Mouse (Mus musculus) CH12.LX (cell line): ENCODE measurements around the gene Unkl.

ENCODE experiments used
- CHD1 ChIP-seq: IDR thresholded peaks from 2 replicates; pipeline ENCODE4 v1.6.1; 2012; ENCODE audit warnings: low read depth, low read length, improper control_type of control experiment, inconsistent platforms
- CTCF ChIP-seq, 2 experiments: IDR thresholded peaks in 1 of 2; conservative IDR thresholded peaks in 1 of 2; 2 replicates each; pipeline ENCODE4 v1.5.1; 2011 to 2012; ENCODE audit warnings: low read depth in 2 of 2, low read length in 2 of 2, improper control_type of control experiment in 1 of 2, inconsistent platforms in 1 of 2, mild to moderate bottlenecking in 1 of 2, moderate library complexity in 1 of 2
- ELF1 ChIP-seq: IDR thresholded peaks from 2 replicates; pipeline ENCODE4 v1.6.1; 2014; ENCODE audit warnings: low read depth, mild to moderate bottlenecking, inconsistent platforms, low read length, improper control_type of control experiment
- EP300 ChIP-seq: IDR thresholded peaks from 2 replicates; pipeline ENCODE4 v1.6.1; 2011; ENCODE audit warnings: low read length, improper control_type of control experiment
- JUND ChIP-seq: conservative IDR thresholded peaks from 2 replicates; pipeline ENCODE4 v1.6.1; 2011; ENCODE audit warnings: low read depth, low read length, improper control_type of control experiment
- MYC ChIP-seq: IDR thresholded peaks from 2 replicates; pipeline ENCODE4 v1.6.1; 2011; ENCODE audit warnings: low read depth, mild to moderate bottlenecking, improper control_type of control experiment, low read length
- NRF1 ChIP-seq: IDR thresholded peaks from 2 replicates; pipeline ENCODE4 v1.6.1; 2014; ENCODE audit warnings: low read depth, mild to moderate bottlenecking, inconsistent platforms, low read length, improper control_type of control experiment, moderate library complexity
- POLR2A ChIP-seq: IDR thresholded peaks from 2 replicates; pipeline ENCODE4 v1.6.1; 2011; ENCODE audit warnings: low read depth, mild to moderate bottlenecking, improper control_type of control experiment, low read length
- RAD21 ChIP-seq: IDR thresholded peaks from 2 replicates; pipeline ENCODE4 v1.6.1; 2011; ENCODE audit warnings: low read depth, mild to moderate bottlenecking, low read length, improper control_type of control experiment, moderate library complexity
- RCOR1 ChIP-seq: conservative IDR thresholded peaks from 2 replicates; pipeline ENCODE4 v1.6.1; 2012; ENCODE audit warnings: low read depth, mild to moderate bottlenecking, inconsistent platforms, low read length, improper control_type of control experiment
- SIN3A ChIP-seq: IDR thresholded peaks from 2 replicates; pipeline ENCODE4 v1.6.1; 2012; ENCODE audit warnings: low read length, improper control_type of control experiment, inconsistent platforms
- ZMIZ1 ChIP-seq: IDR thresholded peaks from 2 replicates; pipeline ENCODE4 v1.6.1; 2012; ENCODE audit warnings: low read depth, mild to moderate bottlenecking, inconsistent platforms, low read length, improper control_type of control experiment

- TF ChIP-seq RAD21 (no peak; the same call in 1 of the 2 replicates), CHD1 (no peak), CTCF (conservative IDR thresholded peaks at IDR 0.05 in 1 of 2, IDR thresholded peaks at IDR 0.05 in 1 of 2; ENCODE audit: low read depth in 2 of 2, low read length in 2 of 2) (peak in 1 of 2 experiments; percentile 19; a peak in 1 of 4 replicates), EP300 (no peak), POLR2A (peak; percentile 44), NRF1 (no peak), ZMIZ1 (no peak), SIN3A (0 out of 2 replicates have a peak, but pooled peaks have one; percentile 1), ELF1 (no peak), RCOR1 (no peak), JUND (no peak), MYC (no peak)
These were observed 36.5 kb downstream of the Unkl start for GRCm38 (mm10) chr17:25224586-25225222.
